1 mouse cellular context compared by ENCODE assay signal in genomic region chr12:76391595-76392271, GRCm38 (mm10).
TF ChIP-seq lines count a peak whose summit lies in the region.

No protein-coding gene starts in this region.

TF ChIP-seq in CH12.LX, 34 proteins besides CTCF, POLR2A, EP300 and RAD21 (continued from another document):
- TF ChIP-seq ETS1 (conservative IDR thresholded peaks at IDR 0.05; ENCODE audit: low read depth, low read length) (no peak), E2F4 (IDR thresholded peaks at IDR 0.05; ENCODE audit: insufficient replicate concordance, low read depth, low read length) (no peak), HCFC1 (IDR thresholded peaks at IDR 0.05; ENCODE audit: low read depth, low read length) (no peak), MEF2A (IDR thresholded peaks at IDR 0.05; ENCODE audit: borderline replicate concordance, low read depth, low read length) (no peak), ZMIZ1 (IDR thresholded peaks at IDR 0.05; ENCODE audit: low read depth, low read length) (no peak), SMC3 (IDR thresholded peaks at IDR 0.05; ENCODE audit: low read depth, low read length) (no peak), ELF1 (IDR thresholded peaks at IDR 0.05; ENCODE audit: low read depth, low read length) (no peak), ZKSCAN1 (IDR thresholded peaks at IDR 0.05; ENCODE audit: borderline replicate concordance, low read depth, low read length) (no peak), IRF4 (IDR thresholded peaks at IDR 0.05; ENCODE audit: low read depth, low read length) (no peak), TBP (conservative IDR thresholded peaks at IDR 0.05; ENCODE audit: low read depth, low read length) (no peak)
